Mouse (Mus musculus) ES-Bruce4 (cell line): ENCODE results near the gene Tmem190.

ENCODE experiments used
- CTCF ChIP-seq: IDR thresholded peaks from one replicate; pipeline ENCODE4 v1.8.1; 2011; ENCODE audit warnings: low read depth, low read length
- POLR2A ChIP-seq: IDR thresholded peaks from one replicate; pipeline ENCODE4 v1.8.1; 2011; ENCODE audit warnings: low read length; ENCODE audit not compliant: insufficient read depth

DNA sequence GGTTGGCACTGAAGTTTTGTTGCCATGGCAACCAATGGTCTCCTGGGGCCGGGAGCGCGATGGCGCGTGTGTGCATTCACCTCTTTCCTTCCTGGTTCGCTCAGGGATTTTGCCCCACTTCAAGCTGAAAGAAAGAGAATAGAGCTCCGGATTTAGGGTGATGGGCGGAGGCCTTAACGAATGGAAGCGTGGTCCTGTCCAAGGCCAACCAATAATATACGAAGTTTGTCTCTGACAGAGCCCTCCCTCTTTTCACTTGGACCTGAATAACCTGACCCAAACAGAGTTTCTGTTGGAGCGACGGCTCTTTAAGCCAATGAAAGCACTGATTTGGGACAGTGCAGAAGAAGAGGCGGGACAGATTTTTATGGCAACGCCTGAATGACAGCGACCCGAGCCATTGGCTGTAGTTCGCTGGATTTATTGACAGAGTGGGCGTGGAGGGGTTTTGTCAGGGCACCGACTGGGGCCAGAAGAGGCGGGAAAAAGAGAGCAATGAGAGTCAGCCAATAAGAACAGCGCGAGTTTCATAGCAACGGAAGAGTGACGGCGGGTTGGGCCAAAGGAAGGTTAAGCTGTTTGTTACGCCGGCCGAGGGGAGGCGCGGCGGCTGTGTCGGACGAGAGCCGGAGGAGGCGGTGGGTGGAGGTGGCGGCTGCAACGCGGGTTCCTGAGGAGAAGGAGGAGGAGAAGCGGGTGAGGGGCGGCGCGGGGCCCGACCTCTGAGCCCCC is 43.0 kb upstream of the Tmem190 start, which contains the start of gene Kmt5c:
- TF ChIP-seq CTCF (no peak), POLR2A (peak; percentile 63)
